Mouse (Mus musculus) erythroblast, embryonic 14.5 days (primary cell): Measurements from ENCODE around the gene Tctn3.

ENCODE experiments used
- GATA1 ChIP-seq: IDR thresholded peaks from 2 replicates; pipeline ENCODE4 v1.6.1; 2012; ENCODE audit warnings: low read length, inconsistent platforms, mixed read lengths
- TAL1 ChIP-seq: IDR thresholded peaks from 3 replicates; pipeline ENCODE4 v1.6.1; 2012; ENCODE audit warnings: low read length, inconsistent platforms, mixed read lengths

GRCm38 (mm10) chr19:40567616-40568015 lies 44.4 kb downstream of the Tctn3 start:
- TF ChIP-seq TAL1, result no peak
- TF ChIP-seq GATA1, result no peak
